Mouse (Mus musculus): ENCODE measurements at regions not wholly inside any gene's neighbourhood (a gene's known extent, or its start where the extent isn't known, plus 50 kb on each side); places are given as distances from the start of the nearest gene placed in this dataset.

DNA sequence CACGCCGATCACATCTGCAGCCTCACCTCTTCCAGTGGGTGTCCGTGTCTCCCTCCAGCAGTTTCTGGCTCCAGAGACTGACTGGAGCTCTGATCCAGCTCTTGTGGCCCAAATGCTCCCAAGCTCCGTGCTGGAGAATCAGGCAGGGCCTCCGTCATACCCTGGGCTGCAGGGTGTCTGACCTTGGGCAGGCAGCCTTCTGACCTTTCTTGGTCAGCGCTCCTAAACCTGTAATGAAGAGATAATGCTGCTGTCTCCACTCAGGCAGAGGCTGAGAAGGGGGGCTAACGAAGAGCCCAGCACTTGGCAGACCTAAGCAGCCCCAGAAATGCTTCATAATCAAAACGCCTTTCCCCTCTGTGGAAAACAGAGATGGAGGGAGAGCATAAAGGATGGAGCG lies 89.9 kb upstream of the Mef2a start:
- no peak for DNase-seq (ENCODE audit: low read depth)

DNA sequence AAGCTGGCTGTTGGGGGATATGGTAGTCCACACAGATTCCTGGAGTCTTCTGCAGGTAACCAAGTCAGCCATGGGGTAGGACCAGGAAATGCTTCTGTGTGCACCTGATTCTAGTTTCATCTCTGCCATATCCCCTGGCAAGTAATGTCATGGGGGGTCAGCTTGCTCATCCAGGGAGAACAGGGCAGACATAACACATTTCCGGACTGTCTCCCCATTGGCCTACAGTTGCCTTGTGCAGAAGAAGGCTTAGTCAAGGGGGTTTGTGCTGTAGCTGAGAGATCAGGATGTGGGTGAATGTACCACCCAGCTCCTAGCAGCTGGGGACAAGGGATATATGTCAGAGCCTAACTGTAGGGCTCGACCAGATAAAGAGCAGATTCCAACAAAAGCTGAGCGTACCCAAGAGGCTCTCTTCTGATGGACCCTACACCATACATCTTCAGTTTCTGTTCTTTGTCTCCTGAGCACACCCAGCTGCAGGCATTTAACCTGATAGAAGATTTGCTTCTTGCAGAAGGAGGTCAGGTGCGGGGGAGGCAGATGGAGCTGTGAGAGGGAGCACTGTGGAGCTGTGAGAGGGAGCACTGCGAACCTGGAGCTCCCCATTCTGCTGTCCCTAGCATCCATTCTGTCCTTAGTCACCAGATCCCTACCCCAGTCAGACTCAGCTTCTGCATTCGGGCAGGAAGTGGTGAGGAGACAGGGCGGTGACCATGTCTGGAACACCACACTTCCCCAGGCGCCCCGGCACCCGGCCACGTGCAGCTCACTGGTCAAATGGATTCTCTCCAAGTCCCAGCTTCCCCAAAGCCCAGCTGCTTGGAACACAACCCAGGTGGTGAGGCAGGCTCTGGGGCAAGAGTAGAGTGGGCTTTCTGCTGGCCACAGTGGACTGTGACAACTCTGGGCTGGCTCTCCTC lies 88.9 kb upstream of the Mef2a start:
- DNase-seq (ENCODE audit: low read depth) = no peak

DNA sequence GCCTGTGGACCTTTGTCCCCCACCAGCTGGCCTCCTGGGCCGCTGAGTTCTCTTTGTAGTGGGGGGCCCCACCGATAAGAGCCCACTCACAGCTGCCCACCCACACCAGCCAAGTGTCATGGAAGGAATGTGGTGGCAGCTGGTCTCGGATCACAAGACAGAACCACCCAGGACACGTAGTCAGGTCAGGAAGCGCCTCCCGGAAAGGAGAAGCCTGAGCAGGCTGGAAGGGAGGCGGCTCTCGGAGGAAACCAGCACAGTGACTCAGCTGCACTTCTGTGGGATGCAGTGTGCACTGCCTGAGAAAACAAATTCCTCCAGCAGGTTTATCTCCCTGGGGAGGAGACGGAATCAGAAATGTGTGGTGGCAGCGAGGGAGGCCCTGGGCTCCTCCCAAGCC lies 87.2 kb upstream of the Mef2a start:
- DNase-seq (ENCODE audit: low read depth) = no peak

DNA sequence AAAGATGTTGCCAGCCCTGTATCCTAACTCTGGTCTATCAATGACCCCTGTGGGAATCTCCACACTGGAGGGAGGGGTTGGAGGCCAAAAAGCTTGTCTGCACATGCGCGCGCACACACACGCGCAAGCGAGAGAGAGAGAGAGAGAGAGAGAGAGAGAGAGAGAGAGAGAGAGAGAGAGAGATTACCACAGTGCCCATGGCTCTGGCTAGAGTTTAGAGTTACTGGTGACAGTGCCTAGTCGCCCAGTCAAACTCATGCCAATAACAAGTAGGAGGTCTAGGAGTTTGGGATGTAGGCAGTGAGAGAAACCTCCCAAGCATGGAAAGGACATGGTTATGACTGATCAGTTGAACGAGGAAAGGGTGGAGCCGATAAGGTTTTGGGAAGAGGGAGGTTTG lies 86.6 kb upstream of the Mef2a start:
- no peak for DNase-seq (ENCODE audit: low read depth)

DNA sequence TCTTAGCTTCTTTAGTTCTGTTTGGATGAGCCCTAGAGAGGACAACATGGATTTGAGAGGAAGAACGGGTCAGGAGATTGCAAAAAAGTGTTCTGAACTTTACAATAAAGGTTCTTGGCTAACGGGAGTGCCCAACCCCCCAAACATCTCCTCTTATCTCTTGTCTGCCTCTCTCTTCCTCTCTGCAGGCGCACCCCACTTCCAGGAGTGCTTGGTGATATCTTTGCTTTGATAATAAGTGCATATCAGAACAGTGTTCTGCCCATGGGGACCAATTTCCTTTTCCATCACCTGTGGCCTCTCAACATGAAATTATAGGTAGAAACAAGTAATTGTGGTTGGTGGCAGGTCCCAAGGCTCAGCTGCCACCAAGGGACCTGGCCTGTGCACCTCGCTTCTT lies 86.0 kb upstream of the Mef2a start:
- no peak for DNase-seq (ENCODE audit: low read depth)

DNA sequence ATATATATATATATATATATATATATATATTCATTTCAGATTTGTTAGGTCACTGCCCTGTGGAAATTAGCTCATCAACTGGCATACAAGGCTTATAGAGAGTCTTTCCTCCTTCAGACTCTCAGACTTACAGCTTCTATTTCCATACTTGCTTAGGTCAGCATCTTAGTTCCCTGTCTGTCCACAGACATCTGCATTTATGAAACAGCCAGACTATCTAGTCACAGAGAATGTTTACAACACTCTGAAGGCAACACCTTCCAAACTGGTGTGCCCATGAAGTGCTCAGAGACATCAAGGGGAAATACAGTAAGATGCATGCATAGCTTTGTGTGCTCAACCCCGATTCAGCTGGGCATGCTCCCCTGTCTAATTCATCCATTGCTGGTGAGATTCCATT lies 85.2 kb upstream of the Mef2a start:
- no peak for DNase-seq (ENCODE audit: low read depth)

DNA sequence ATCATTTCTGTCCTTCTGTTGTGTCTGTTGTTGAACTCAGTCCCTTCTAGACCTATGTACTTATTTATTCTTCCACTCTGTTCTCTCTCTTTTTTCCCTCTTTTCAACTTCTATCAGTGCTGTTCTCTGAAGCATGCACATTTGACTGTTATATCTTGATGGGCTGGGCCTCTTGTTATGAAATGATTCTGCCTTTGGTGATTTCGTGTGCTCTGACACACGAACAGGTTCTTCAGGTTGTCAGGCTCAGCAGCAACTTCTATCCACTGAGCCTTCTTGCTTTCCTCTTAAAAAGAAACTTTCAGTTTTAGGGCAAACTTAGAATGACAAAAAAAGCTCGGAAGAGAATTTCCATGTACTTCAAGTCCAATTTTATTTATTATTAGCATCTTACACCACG lies 83.4 kb upstream of the Mef2a start:
- DNase-seq (ENCODE audit: low read depth) = peak; percentile 52

DNA sequence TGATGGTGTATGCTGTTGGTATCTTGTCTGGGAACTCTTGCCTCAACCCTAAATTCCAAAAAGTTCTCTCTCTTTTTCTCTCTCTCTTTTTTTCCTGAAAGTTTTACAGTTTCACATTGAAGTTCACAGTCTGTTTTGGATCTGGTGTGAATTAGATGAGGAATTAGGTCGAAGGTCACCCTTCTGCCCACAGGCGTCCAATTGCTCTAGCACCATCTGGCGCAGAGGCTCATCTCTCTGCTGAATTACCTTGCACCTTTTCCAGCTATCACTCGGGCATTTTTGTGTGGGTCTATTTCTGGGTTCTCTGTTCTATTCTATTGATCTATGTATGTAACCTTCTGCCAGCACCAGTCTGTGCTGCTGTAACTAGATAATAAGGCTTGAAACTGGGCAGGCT lies 81.8 kb upstream of the Mef2a start:
- no peak for DNase-seq (ENCODE audit: low read depth)

DNA sequence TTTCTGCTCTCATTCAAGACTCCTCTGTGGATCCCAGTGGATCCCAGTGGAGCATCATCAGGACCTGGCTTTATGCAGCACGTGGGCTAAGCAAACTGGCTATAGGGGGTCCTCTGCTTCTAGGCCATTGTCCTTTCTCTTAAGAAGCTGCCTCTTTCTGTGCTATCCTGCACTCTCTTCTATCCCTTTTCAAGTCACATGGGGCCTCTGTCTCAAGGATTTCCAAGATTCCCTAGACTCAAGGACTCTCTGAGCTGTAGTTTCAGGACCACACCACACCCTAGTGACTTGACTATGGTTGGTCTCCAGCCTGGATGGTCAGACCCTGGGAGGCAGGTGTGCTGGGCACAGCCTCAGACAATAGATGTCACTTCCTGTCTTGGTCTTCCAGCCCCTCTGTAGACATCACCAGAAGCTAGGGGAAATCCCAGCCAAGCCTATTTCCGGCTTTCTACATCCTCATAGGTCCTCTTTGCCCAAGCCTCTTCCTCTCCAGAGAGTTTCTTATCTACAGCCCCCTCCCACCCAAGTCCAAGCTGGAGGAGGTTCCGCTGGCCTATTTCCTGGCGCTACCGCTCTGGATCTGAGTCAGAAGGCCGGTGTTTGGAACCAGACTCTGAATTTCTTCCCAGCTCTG lies 78.6 kb upstream of the Mef2a start:
- no peak for DNase-seq (ENCODE audit: low read depth)

DNA sequence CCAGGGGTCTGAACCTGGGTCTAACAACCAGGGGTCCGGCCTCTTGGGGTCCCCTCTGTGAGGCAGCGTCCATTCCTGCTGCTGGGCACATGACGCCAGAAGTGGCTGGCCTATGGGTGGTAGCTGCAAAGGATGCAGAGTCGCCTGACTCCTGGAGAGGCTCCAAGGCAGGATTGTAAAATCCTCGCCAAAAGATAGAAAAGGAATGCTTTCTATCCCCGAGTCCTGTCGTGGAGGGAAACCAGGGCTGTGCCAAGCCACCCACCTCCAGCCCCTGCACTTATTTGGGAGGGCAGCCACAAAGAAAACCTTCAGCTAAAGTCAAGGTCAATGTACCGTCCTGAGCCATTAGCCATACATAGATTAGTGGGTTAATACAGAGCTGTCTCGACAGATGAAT lies 73.9 kb upstream of the Mef2a start:
- DNase-seq (ENCODE audit: low read depth) = no peak

DNA sequence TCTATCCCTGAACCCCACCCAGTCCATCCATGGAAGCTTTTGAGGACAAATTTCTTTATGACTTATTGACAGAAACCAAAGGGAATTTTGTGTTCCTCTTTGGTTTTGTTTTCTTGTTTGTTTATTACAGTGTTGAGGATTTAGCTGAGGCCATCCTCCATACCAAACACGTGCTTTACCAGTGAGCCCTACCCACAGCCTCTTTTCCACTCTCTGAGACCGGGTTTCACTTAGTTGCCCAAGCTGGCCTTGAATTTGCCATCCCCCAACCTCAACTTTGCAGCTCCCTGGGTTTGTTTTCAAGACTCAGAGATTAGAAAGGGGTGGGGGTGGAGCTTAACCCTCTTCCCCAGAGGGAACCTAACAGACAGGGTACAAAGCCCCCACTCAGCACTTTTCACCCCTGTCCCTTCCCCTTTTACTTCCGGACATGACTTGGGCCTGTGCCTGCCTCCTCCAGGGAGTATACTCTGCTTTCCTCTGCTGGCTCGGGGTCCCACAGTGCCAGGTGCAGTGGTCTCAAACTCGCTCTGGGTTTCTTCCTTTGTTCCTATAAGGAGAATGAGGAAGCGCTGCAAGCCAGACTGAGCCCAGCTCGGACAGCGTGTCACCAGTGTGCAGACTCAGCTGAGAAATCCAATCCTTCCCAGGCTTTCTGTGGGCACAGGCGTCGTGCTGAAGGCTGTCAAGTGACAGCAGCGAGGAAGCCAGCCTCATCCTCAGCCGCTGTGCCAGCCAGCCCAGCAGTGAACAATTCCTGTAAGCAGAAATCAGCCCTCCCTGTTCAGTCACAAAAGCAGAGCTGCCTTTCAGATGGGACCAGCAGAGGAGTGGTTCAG lies 72.8 kb upstream of the Mef2a start:
- DNase-seq (ENCODE audit: low read depth) = no peak

DNA sequence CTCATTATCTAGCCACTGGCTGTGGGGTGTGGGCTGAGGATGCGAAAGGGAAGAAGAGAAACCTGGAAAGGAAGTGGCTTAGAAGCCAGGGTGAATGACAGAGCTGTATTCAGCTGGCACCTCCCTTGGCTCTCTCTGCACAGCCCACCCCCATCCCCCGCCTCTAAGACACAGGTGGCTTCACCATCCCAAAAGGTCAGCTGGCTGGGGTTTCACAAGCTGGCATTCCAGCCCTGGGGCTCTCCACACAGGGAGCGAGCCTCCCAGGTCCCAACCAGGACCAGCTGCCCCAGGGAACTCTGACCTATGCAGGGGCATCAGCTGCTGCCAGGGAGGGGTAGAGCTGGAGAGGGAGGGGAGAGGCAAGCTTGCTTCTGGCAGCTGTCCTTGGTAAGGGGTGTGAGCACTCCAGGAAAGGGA lies 71.9 kb upstream of the Mef2a start:
- DNase-seq (ENCODE audit: low read depth) = no peak

DNA sequence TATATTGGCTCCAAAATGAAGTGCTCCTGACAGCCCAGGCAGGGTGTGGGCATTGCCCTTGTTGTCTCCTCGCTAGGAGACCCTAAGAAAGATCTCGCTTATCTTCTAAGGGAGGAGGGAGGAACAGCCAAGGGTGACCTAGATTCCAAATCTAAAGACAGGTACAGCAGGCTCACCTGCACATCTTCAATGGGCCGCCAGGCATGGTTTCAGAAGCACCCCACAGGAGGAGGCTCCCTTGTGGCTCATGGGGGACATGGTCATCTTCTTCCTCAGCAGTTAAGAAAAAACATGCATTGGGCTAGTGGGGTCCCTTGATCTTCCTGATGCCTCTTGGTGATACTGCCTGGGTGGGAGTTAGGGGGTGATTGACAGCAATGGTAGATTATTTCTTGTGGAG lies 71.0 kb upstream of the Mef2a start:
- DNase-seq (ENCODE audit: low read depth) = no peak

DNA sequence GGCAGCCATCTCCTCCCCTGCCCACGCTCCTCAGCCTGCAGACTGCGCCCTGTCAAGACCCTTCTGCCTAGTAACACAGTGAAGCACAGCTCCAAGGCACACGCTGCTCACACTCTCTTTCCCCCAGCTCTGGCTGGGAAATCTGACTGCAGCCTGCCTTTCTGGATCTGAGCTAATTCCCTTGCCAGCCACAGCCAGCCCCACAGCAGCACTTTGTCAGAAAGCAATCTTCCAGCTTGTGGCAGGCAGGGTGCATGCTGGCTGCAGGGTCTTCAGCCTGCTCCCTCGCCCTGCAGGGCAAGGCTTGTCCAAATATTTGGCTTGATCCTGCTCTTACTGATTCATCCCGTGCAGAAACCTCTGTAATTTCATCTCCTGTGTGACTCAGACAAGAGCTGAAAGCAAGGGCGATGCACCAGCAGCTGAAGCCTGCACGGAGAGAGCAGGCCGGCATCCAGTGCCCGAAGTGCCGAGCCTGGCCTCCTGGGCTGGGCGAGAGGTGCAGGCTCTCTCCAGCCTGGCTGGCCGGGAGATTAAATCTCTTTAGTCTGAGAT lies 70.4 kb upstream of the Mef2a start:
- no peak for DNase-seq (ENCODE audit: low read depth)

DNA sequence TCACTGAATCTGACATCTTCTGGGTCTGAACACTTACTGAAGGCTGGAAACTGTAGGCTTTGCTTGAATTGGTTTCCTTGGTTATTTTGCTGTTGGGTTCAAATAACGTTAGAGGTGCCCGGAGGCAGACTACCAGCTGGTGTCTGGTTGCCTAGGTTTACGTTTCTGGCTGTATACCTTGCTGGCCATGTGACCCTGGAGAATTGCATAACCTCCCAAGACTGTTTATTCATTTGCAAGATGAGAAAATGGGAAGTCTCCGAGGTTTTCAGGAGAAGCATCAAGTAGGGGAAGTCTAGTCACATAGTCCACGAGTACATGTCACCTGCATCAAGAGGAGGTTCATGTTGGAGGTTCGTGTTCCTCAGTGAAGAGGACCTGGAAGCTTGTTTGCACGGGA lies 69.6 kb upstream of the Mef2a start:
- no peak for DNase-seq (ENCODE audit: low read depth)

DNA sequence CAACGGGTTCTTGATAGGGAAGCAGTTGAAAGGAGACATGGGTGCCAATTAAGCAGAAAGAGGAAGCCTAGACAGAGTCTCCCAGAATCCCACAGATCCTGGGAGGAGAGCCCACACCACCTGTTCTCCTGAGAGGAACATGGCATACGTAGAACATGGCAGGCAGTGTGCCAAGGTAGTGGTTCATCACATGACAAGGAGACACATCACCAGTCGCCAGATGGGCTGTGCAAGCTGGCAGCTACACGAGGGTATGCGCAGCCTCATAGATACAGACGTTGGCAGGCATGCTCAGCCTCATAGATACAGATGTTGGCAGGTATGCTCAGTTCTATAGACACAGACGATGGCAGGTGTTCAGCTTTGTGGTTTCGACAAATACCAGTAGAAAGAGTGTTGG lies 68.1 kb upstream of the Mef2a start:
- DNase-seq (ENCODE audit: low read depth) = no peak

DNA sequence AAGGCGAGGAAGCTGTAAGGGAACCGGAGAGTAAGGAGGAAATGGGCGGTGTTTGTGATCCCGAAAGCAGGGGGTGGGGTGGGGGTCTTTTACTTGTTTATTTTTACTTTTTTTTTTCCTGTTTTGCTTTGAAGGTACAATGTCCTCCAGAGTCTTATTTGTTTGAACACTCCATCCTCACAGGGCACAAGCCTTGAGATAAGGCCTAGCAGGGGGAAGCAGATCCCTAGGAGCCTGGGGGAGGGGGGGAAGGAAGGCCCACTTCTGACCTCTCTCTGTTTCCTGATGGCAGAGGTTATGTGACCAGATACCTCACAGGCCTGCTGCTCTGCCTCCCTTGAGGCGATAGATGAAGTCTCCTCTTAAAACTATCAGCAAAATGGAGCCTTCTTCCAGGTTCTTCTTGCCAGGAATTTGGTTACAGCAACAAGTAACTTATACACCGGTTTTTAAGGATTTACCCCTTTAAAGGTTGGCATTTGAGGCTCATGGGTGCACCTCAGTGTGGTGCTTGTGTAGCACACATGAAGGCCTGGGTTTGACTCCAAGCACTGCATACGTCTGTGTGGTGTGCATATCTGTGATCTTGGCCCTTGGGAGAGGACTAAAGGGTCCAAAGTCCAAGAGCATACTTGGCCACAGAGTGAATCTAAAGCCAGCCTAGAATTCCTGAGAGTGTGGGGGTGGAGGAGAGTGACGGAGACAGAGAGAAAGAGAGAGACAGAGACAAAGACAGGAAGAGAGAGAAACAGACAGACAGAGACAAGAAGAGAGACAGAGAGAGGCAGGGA lies 64.8 kb upstream of the Mef2a start:
- DNase-seq (ENCODE audit: low read depth) = no peak

DNA sequence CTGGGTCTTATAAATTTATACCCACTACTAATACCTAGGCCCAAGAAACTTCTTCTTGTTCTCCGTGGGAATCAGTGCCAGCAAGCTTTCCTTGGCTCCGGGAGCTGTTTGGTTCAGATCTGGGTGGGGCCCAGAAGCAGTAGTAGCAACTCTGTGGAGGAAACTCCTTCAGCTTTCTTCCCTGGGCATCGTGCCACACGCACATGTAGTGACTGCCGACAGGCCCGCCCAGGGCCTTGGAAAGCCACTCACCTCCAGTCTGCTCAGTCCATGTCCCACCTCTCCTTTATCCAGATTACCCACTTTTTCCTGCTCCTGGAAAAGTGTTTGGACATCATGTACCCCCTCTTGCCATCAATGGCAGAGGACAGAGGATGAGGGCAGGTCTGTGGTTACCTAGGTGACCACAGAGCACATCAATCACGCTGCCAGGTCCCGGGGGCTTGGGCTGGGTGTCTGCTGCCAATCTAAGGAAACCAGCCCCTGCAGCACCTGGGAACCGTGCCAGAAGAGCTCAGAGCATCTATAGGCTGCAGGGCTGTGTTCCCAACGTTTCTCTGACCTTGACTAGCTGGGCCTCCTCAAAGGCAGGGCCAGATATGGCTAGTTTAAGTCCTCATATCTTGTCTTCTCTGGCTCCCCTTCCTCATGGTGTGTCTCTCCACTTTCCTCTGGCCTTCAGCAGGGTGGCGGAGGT lies 63.1 kb upstream of the Mef2a start:
- DNase-seq (ENCODE audit: low read depth) = no peak

DNA sequence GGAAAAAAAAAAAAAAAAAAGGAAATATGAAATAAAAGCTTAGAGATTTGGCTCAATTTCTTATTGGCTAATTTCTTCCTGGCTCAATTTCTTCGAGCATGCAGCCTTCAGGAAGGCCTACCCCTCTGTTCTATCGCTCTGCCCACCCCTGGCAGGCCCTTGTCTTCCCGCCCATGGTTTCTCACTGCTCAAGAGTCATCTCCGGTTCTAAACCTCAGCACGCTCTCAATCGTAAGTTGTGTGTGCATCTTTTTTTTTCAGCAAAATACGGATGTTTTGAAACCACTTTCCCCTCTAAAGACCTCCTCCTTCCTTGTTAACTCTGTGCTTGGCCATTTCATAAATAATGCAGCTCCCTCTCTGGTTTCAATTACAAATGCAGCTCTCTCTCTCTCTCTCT lies 58.3 kb upstream of the Mef2a start:
- no peak for DNase-seq (ENCODE audit: low read depth)

DNA sequence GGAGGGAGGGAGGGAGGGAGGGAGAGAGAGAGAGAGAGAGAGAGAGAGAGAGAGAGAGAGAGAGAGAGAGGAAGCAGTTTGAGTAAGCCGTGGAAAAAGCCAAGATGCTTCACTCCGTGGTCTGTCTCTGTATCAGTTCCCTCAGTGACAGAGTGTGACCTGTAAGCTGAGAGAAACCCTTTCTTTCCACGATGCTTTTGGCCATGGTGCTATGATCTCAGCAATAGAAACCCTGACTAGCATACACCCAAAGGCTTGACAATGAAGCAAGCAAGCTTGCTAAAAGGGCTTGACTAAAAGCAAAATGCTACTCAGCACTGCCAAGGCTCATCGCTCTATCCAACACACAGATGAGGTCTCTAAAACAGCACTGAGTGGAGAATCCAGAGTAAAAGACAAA lies 57.4 kb upstream of the Mef2a start:
- DNase-seq (ENCODE audit: low read depth) = no peak
